Mouse (Mus musculus) heart, embryonic 14.5 days (tissue): ENCODE data around the gene Rora. TPM values are rescaled to one million over a fixed set of nuclear protein-coding genes. Genes with fewer than 3 reads are reported as not detected.
A peak's percentile ranks its signal among the peaks of the same experiment; 100 is the strongest.

ENCODE experiments used
- ATAC-seq: fragments of 200-750 bp; cut with Nextera tagmentation; 2 replicates; pipeline ENCODE4 v1.8.0; 2017; ENCODE audit warnings: low read depth, moderate TSS enrichment; ENCODE audit not compliant: insufficient number of reproducible peaks, insufficient read depth, low FRiP score
- H3K27ac ChIP-seq, 2 experiments: fragments of 200-500 bp in 1 of 2; fragments of 300-500 bp in 1 of 2; sonication (generic) in 1 of 2; replicated peaks in 1 of 2; 2 replicates each; pipeline ENCODE4 v1.5.1; 2012 to 2014; ENCODE audit warnings: low read depth in 2 of 2, low read length in 2 of 2, control low read depth in 1 of 2, mild to moderate bottlenecking in 1 of 2, mixed read lengths in 1 of 2; ENCODE audit not compliant: control insufficient read depth in 1 of 2, insufficient read depth in 1 of 2
- H3K27me3 ChIP-seq: fragments of 300-500 bp; sonication (generic); 2 replicates; pipeline ENCODE4 v1.6.1; 2014; ENCODE audit warnings: mild to moderate bottlenecking, low read length, control low read depth; ENCODE audit not compliant: control insufficient read depth, insufficient read depth
- H3K36me3 ChIP-seq: fragments of 300-500 bp; sonication (generic); 2 replicates; pipeline ENCODE4 v1.6.1; 2014; ENCODE audit warnings: mild to moderate bottlenecking, control low read depth, low read length, mixed read lengths; ENCODE audit not compliant: control insufficient read depth, insufficient read depth
- H3K4me1 ChIP-seq, 2 experiments: fragments of 200-500 bp in 1 of 2; fragments of 300-500 bp in 1 of 2; sonication (generic) in 1 of 2; 2 replicates each; pipeline ENCODE4 v1.6.1; 2012 to 2014; ENCODE audit warnings: low read length in 2 of 2, control low read depth in 1 of 2, mixed read lengths in 1 of 2; ENCODE audit not compliant: control insufficient read depth in 2 of 2, insufficient read depth in 2 of 2
- H3K4me2 ChIP-seq: fragments of 300-500 bp; sonication (generic); 2 replicates; pipeline ENCODE4 v1.6.1; 2014; ENCODE audit warnings: mild to moderate bottlenecking, low read length
- H3K4me3 ChIP-seq, 2 experiments: fragments of 200-500 bp in 1 of 2; fragments of 300-500 bp in 1 of 2; sonication (generic) in 1 of 2; 2 replicates each; pipeline ENCODE4 v1.5.1; 2012 to 2014; ENCODE audit warnings: low read length in 2 of 2, mild to moderate bottlenecking in 2 of 2, control low read depth in 1 of 2, low read depth in 1 of 2, moderate library complexity in 1 of 2; ENCODE audit not compliant: control insufficient read depth in 1 of 2, insufficient read depth in 1 of 2
- H3K9ac ChIP-seq: fragments of 300-500 bp; sonication (generic); 2 replicates; pipeline ENCODE4 v1.6.1; 2014; ENCODE audit warnings: mild to moderate bottlenecking, low read length
- H3K9me3 ChIP-seq: fragments of 300-500 bp; sonication (generic); 2 replicates; pipeline ENCODE4 v1.6.1; 2016; ENCODE audit warnings: low read length, control low read depth; ENCODE audit not compliant: control insufficient read depth
- WGBS: fragments of 180-500 bp; shearing (Covaris S2); extraction: QIAGEN DNeasy Blood & Tissue Kit; methylation state at CpG from one replicate; pipeline ENCODE4 v1.1.7; 2014; 5-methylcytosine and 5-hydroxymethylcytosine counted together
- polyA plus RNA-seq: library from polyadenylated mRNA; unstranded; fragments of >200 nt; fragmentation: Nextera tagmentation; extraction: Ambion mirVana; gene quantifications from 2 replicates; pipeline ENCODE4 v1.2.1, GENCODE M21; 2014

The Rora gene
- polyA plus RNA-seq, 1 experiment from 2014 or later: 6.9 TPM

DNA sequence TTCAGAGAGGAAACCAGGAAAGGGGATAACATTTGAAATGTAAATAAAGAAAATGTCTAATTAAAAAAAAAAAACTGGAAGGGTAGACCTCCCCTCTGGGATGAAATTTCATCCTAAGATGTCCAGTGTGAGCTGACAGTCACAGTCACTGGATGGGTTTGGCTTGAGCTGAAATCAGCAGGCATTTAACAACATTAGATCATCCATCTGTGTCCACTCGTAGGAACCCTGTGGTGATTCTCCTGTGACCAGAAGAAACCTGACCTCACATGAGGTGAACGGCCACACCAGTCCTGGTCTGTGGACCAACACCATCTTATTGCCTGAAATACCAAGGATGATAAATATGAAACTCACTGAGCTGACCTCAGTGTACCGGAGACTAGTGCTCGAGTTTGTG lies 106.7 kb downstream of the Rora start:
- H3K9me3 ChIP-seq: no peaks in the 10 kb centered on the region
- 82% methylated on average over 4 of the region's 4 CpGs for WGBS
- H3K27me3 ChIP-seq: no peaks in the 10 kb centered on the region
- no peak for ATAC-seq
- no peak overlapping the region for H3K27ac ChIP-seq
- no peak overlapping the region for H3K4me3 ChIP-seq
- H3K4me1 ChIP-seq: peaks cover 2 to 8% of the 10 kb centered on the region in 2 experiments; a peak in 3 of 4 replicates
- H3K9ac ChIP-seq: no peak overlapping the region
- H3K36me3 ChIP-seq: no peaks in the 10 kb centered on the region
- no peak overlapping the region for H3K4me2 ChIP-seq

DNA sequence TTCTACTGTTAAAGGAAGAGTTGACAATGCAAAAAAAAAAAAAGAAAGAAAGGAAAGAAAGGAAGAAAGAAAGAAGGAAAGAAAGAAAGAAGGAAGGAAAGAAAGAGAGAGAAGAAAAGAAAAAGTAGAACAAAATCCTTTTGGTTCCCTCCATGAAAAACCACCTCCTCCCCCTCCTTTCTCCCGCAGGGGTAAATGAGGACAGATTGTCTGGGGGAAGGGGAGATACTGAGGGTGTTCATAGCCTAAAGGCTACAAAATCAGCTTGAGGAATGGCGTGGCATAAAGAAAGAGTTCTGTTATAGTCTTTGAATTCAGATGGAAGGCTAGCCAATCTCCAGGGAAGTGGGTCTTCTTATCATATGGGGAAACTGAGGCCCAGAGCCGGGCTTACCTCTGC lies 107.3 kb downstream of the Rora start:
- Histone ChIP-seq H3K27me3 (no peaks in the 10 kb centered on the region), H3K9ac (no peak overlapping the region), H3K36me3 (no peaks in the 10 kb centered on the region), H3K9me3 (no peaks in the 10 kb centered on the region), H3K4me3 (no peak overlapping the region), H3K4me2 (no peak overlapping the region), H3K4me1 (peaks cover 2 to 8% of the 10 kb centered on the region in 2 experiments; a peak in 3 of 4 replicates), H3K27ac (no peak overlapping the region)
- 52% methylated on average over 3 of the region's 3 CpGs for WGBS
- ATAC-seq: no peak

DNA sequence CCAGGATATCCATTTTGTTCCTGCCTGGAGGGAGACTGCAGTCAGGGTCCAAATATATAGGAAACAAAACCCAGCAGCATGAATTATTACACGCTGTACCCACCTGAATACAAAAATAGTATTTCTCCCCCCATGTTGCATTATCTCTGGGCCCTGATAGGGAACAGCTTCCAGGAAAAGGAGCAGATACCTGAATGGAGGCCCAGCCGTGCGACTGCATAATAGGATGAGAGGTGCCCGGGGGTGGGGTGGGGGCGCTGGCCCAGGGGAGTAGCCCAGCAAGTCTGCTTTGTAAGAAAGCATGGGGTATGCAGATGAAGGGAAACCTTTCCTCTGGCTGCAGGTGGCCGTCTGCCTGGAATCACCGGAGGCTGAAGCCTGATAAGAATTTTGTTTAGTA lies 108.1 kb downstream of the Rora start:
- Histone ChIP-seq H3K4me2 (no peak overlapping the region), H3K4me3 (no peak overlapping the region), H3K36me3 (no peaks in the 10 kb centered on the region), H3K9ac (no peak overlapping the region), H3K27me3 (no peaks in the 10 kb centered on the region), H3K27ac (no peak overlapping the region), H3K4me1 (peaks cover 2 to 8% of the 10 kb centered on the region in 2 experiments; a peak in 3 of 4 replicates), H3K9me3 (no peaks in the 10 kb centered on the region)
- ATAC-seq: no peak
- WGBS: 12% methylated on average over 7 of the region's 7 CpGs

DNA sequence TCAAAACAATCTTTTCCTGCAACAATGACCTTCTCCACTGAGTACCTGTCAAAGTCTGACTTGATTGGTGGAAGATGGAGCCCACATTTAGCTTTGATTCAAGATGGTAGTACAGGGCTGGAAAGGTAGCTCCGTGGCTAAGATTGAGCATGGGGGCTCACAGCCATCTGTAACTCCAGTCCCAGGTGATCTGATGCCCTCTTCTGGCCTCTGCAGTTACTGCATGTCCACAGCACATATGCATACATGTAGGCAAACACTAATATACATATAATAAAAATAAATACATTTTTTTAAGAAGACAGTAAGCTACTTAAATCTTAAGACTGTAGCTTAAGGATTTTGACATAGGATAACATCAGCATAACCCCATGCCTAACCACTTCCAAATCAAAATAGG lies 112.0 kb downstream of the Rora start:
- 74% methylated on average over 1 of the region's 1 CpGs for WGBS
- H3K4me1 ChIP-seq: peaks cover 4 to 8% of the 10 kb centered on the region in 2 experiments
- H3K27ac ChIP-seq: no peak overlapping the region
- ATAC-seq: no peak
- no peaks in the 10 kb centered on the region for H3K36me3 ChIP-seq
- H3K27me3 ChIP-seq: no peaks in the 10 kb centered on the region
- H3K9ac ChIP-seq: no peak overlapping the region
- H3K9me3 ChIP-seq: no peaks in the 10 kb centered on the region
- H3K4me3 ChIP-seq: no peak overlapping the region
- H3K4me2 ChIP-seq: no peak overlapping the region

DNA sequence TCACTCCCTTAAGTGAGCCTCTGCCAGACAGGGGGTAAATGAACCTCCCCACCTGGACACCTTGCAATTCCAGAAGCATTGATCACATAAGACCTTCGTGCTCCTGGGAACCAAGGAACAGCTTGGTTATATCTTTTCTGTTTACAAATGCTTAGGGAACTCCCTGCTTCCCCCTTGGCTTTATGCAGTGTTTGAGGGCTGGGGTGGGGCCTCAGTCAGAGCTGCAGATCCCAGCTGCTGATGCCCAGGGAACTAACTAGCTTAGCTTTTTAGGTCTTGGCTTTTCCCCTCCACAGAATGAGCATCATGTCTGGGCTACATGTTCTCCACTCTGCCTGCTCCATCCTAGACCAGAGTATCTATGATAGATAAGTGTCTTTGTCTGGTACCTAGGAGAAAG lies 116.1 kb downstream of the Rora start:
- WGBS: 48% methylated on average over 1 of the region's 1 CpGs
- peaks cover 0 to 2% of the 10 kb centered on the region in 2 experiments; a peak in 1 of 4 replicates for H3K4me1 ChIP-seq
- no peaks in the 10 kb centered on the region for H3K36me3 ChIP-seq
- no peak overlapping the region for H3K4me3 ChIP-seq
- no peaks in the 10 kb centered on the region for H3K9me3 ChIP-seq
- H3K27ac ChIP-seq: no peak overlapping the region
- no peak overlapping the region for H3K9ac ChIP-seq
- H3K4me2 ChIP-seq: no peak overlapping the region
- ATAC-seq: no peak
- H3K27me3 ChIP-seq: no peaks in the 10 kb centered on the region

DNA sequence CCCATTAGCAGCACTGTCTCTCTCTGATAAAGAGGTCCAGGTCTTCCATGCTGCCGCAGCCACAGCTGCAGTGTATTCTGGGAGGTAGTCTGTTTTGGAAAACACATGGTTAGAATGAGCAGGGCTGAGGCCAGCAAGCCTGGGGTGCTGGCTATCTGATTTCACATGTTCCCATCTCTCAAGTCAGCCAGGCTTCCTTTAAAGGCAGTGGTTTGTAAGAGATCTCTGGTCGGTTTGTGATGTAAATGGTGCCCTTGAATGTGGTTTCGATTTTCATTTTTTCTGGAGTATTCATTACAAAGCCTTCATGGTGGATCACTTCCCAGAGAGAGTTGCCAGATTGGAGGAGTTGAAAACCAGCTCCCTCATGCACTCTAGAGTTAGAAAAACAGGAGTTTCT lies 117.8 kb downstream of the Rora start:
- no peaks in the 10 kb centered on the region for H3K9me3 ChIP-seq
- no peaks in the 10 kb centered on the region for H3K27me3 ChIP-seq
- no peak overlapping the region for H3K9ac ChIP-seq
- peaks cover 0 to 2% of the 10 kb centered on the region in 2 experiments; a peak in 1 of 4 replicates for H3K4me1 ChIP-seq
- no peak overlapping the region for H3K27ac ChIP-seq
- no peaks in the 10 kb centered on the region for H3K36me3 ChIP-seq
- ATAC-seq: no peak
- no peak overlapping the region for H3K4me2 ChIP-seq
- WGBS: 82% methylated on average over 3 of the region's 3 CpGs
- H3K4me3 ChIP-seq: no peak overlapping the region

DNA sequence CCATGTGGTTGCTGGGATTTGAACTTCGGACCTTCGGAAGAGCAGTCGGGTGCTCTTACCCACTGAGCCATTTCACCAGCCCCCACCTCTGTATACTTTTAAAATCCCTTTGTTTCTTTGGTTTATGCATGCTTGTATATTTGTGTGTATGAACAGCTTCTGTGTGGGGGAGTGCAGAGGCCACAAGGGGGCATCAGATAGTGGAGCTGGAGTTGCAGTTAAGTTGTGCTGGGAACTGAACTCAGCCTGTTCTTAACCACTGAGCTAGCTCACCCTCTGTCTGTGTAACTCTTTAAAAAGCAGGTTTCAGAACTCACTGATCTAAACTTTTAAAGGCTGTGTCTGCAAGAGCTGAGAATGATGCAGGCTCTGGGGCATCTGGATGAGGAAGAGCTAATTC lies 120.2 kb downstream of the Rora start:
- Histone ChIP-seq H3K4me3 (no peak overlapping the region), H3K9me3 (no peaks in the 10 kb centered on the region), H3K4me1 (no peaks in the 10 kb centered on the region), H3K36me3 (no peaks in the 10 kb centered on the region), H3K9ac (no peak overlapping the region), H3K27me3 (no peaks in the 10 kb centered on the region), H3K4me2 (no peak overlapping the region), H3K27ac (no peak overlapping the region)
- no peak for ATAC-seq
- 88% methylated on average over 3 of the region's 3 CpGs for WGBS

DNA sequence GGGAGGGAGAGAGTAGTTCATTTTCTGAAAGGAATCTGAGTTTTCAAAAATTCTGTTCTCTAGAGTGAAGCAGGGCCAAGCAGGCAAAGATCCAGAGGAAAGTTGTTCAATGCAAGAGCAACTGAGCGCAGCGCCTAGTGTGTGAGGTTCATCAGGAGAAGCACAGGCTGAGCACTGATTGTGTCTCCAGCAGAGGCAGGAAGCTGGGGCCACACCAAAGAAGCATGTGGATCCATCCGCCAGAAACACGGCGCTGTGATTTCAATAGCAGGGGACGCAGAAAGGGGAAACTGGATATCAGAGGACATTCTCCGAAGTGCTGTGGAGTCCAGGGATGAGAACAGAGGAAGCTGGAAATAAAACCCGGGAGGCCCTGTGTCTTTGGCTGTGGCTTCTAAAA lies 128.4 kb downstream of the Rora start:
- Histone ChIP-seq H3K27ac (peak overlapping the region; percentile 3 to 15; a peak in 1 of 4 replicates), H3K4me3 (no peak overlapping the region), H3K36me3 (no peaks in the 10 kb centered on the region), H3K27me3 (no peaks in the 10 kb centered on the region), H3K4me1 (peaks cover 15 to 21% of the 10 kb centered on the region in 2 experiments), H3K9me3 (no peaks in the 10 kb centered on the region), H3K4me2 (no peak overlapping the region), H3K9ac (no peak overlapping the region)
- 41% methylated on average over 8 of the region's 8 CpGs for WGBS
- no peak for ATAC-seq
